Mouse (Mus musculus): ENCODE data around the gene Clgn. TPM values are rescaled to one million over a fixed set of nuclear protein-coding genes. Genes with fewer than 3 reads are reported as not detected.

Clgn gene
- total and polyA plus RNA-seq, 2 experiments from 2014 or later: not detected

GRCm38 (mm10) chr8:83363156-83363769 is 26.4 kb upstream of the Clgn start:
- no peaks in the 10 kb centered on the region for H3K36me3 ChIP-seq (replicated peaks; ENCODE audit: control insufficient read depth, insufficient read depth, low read length)
- H3K9me3 ChIP-seq (replicated peaks; ENCODE audit: control insufficient read depth, low read length): peaks cover 1% of the 10 kb centered on the region; the same call in 1 of the 2 replicates
- no peak overlapping the region for H3K4me2 ChIP-seq (ENCODE audit: low read depth, low read length)
- WGBS: 75% methylated on average over 7 of the region's 7 CpGs
- H3K27ac ChIP-seq (ENCODE audit: low read depth): no peak overlapping the region
- no peak overlapping the region for H3K9ac ChIP-seq (replicated peaks; ENCODE audit: low read depth, low read length)
- DNase-seq (ENCODE audit: low spot score) (no peak), ATAC-seq (ENCODE audit: insufficient read depth, low read depth) (no peak)
- no peaks in the 10 kb centered on the region for H3K4me1 ChIP-seq (ENCODE audit: control insufficient read depth, insufficient read depth)
- no peaks in the 10 kb centered on the region for H3K27me3 ChIP-seq (ENCODE audit: control insufficient read depth, insufficient read depth, low read length)
- no peak for TF ChIP-seq EP300 (IDR thresholded peaks at IDR 0.05; ENCODE audit: low read depth)
- TF ChIP-seq CTCF (IDR thresholded peaks at IDR 0.05; ENCODE audit: low read depth): no peak
- H3K4me3 ChIP-seq (ENCODE audit: low read depth, low read length): no peak overlapping the region

GRCm38 (mm10) chr8:83377231-83377630 is 12.4 kb upstream of the Clgn start:
- DNase-seq (ENCODE audit: low spot score) (no peak), ATAC-seq (ENCODE audit: insufficient read depth, low read depth) (no peak)
- Histone ChIP-seq H3K9me3 (replicated peaks; ENCODE audit: control insufficient read depth, low read length) (no peaks in the 10 kb centered on the region), H3K27ac (ENCODE audit: low read depth) (no peak overlapping the region), H3K4me1 (ENCODE audit: control insufficient read depth, insufficient read depth) (no peaks in the 10 kb centered on the region), H3K4me3 (ENCODE audit: low read depth, low read length) (no peak overlapping the region), H3K36me3 (replicated peaks; ENCODE audit: control insufficient read depth, insufficient read depth, low read length) (no peaks in the 10 kb centered on the region), H3K9ac (replicated peaks; ENCODE audit: low read depth, low read length) (no peak overlapping the region), H3K4me2 (ENCODE audit: low read depth, low read length) (no peak overlapping the region), H3K27me3 (ENCODE audit: control insufficient read depth, insufficient read depth, low read length) (no peaks in the 10 kb centered on the region)
- TF ChIP-seq CTCF (IDR thresholded peaks at IDR 0.05; ENCODE audit: low read depth): no peak
- TF ChIP-seq EP300 (IDR thresholded peaks at IDR 0.05; ENCODE audit: low read depth): no peak

GRCm38 (mm10) chr8:83380141-83380540 is 9.5 kb upstream of the Clgn start:
- Histone ChIP-seq H3K27me3 (ENCODE audit: control insufficient read depth, insufficient read depth, low read length) (no peaks in the 10 kb centered on the region), H3K9me3 (replicated peaks; ENCODE audit: control insufficient read depth, low read length) (no peaks in the 10 kb centered on the region), H3K9ac (replicated peaks; ENCODE audit: low read depth, low read length) (no peak overlapping the region), H3K4me2 (ENCODE audit: low read depth, low read length) (no peak overlapping the region), H3K4me3 (ENCODE audit: low read depth, low read length) (no peak overlapping the region), H3K27ac (ENCODE audit: low read depth) (no peak overlapping the region), H3K36me3 (replicated peaks; ENCODE audit: control insufficient read depth, insufficient read depth, low read length) (no peaks in the 10 kb centered on the region), H3K4me1 (ENCODE audit: control insufficient read depth, insufficient read depth) (no peaks in the 10 kb centered on the region)
- 52% methylated on average over 4 of the region's 4 CpGs for WGBS
- DNase-seq (ENCODE audit: low spot score) (no peak), ATAC-seq (ENCODE audit: insufficient read depth, low read depth) (no peak)
- TF ChIP-seq CTCF (IDR thresholded peaks at IDR 0.05; ENCODE audit: low read depth): no peak
- no peak for TF ChIP-seq EP300 (IDR thresholded peaks at IDR 0.05; ENCODE audit: low read depth)

- no peak overlapping the region for H3K9ac ChIP-seq (replicated peaks; ENCODE audit: low read depth, low read length)
- no peaks in the 10 kb centered on the region for H3K4me1 ChIP-seq (ENCODE audit: control insufficient read depth, insufficient read depth)
- H3K4me3 ChIP-seq (ENCODE audit: low read depth, low read length): no peak overlapping the region
- no peaks in the 10 kb centered on the region for H3K36me3 ChIP-seq (replicated peaks; ENCODE audit: control insufficient read depth, insufficient read depth, low read length)
- ATAC-seq (ENCODE audit: insufficient read depth, low read depth) (no peak), DNase-seq (ENCODE audit: low spot score) (no peak)
- H3K27ac ChIP-seq (ENCODE audit: low read depth): no peak overlapping the region
- H3K27me3 ChIP-seq (ENCODE audit: control insufficient read depth, insufficient read depth, low read length): no peaks in the 10 kb centered on the region
- no peak overlapping the region for H3K4me2 ChIP-seq (ENCODE audit: low read depth, low read length)
- TF ChIP-seq EP300 (IDR thresholded peaks at IDR 0.05; ENCODE audit: low read depth) (no peak), CTCF (IDR thresholded peaks at IDR 0.05; ENCODE audit: low read depth) (no peak)
- whole genome bisulfite sequencing: 73% methylated on average over 2 of the region's 2 CpGs
- H3K9me3 ChIP-seq (replicated peaks; ENCODE audit: control insufficient read depth, low read length): no peaks in the 10 kb centered on the region
Observed at GRCm38 (mm10) chr8:83381016-83381415, 8.7 kb upstream of the Clgn start.

- Histone ChIP-seq H3K4me3 (ENCODE audit: low read depth, low read length) (no peak overlapping the region), H3K27me3 (ENCODE audit: control insufficient read depth, insufficient read depth, low read length) (no peaks in the 10 kb centered on the region), H3K4me1 (ENCODE audit: control insufficient read depth, insufficient read depth) (no peaks in the 10 kb centered on the region), H3K36me3 (replicated peaks; ENCODE audit: control insufficient read depth, insufficient read depth, low read length) (no peaks in the 10 kb centered on the region), H3K9ac (replicated peaks; ENCODE audit: low read depth, low read length) (no peak overlapping the region), H3K27ac (ENCODE audit: low read depth) (no peak overlapping the region), H3K4me2 (ENCODE audit: low read depth, low read length) (no peak overlapping the region), H3K9me3 (replicated peaks; ENCODE audit: control insufficient read depth, low read length) (no peaks in the 10 kb centered on the region)
- ATAC-seq (ENCODE audit: insufficient read depth, low read depth) (no peak), DNase-seq (ENCODE audit: low spot score) (no peak)
- WGBS: 10% methylated on average over 2 of the region's 2 CpGs
- TF ChIP-seq EP300 (IDR thresholded peaks at IDR 0.05; ENCODE audit: low read depth) (no peak), CTCF (IDR thresholded peaks at IDR 0.05; ENCODE audit: low read depth) (no peak)
Observed at GRCm38 (mm10) chr8:83382850-83383249, 6.8 kb upstream of the Clgn start.

All from heart, postnatal 0 days (tissue).